Mouse (Mus musculus): ENCODE data around the gene Gm10160. TPM values are rescaled to one million over a fixed set of nuclear protein-coding genes. Genes with fewer than 3 reads are reported as not detected.

Gene Gm10160
- not detected for polyA plus RNA-seq (2017; shearing (Covaris generic))

- ATAC-seq = no peak
Observed at GRCm38 (mm10) chr7:81855694-81856093, at the start of gene Gm10160. Gene Gm10160, minus strand, starts transcription at chr7:81855794.

DNA sequence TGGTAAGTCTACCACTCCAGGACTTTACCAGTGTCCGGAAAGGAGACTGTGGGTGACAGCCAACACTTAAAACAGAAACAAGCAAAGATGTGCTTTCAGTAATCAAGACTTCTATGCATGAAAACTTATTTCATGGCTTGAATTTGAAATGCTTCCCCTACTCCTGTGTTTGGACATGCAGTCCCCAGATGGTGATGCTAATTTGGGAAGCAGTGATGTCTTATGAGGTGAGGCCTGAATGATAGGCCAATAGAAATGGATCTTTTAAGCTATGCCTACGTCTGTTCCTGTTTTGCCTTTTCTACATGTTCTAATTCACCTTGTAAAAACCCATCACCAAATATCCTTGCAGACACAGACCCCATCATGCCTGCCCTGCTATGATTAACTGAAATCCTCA is 49.3 kb upstream of the Gm10160 start:
- no peak for ATAC-seq

- ATAC-seq = no peak
Observed at GRCm38 (mm10) chr7:81904094-81904493, 48.5 kb upstream of the Gm10160 start.

GRCm38 (mm10) chr7:81899361-81899760 is 43.8 kb upstream of the Gm10160 start:
- ATAC-seq = no peak

DNA sequence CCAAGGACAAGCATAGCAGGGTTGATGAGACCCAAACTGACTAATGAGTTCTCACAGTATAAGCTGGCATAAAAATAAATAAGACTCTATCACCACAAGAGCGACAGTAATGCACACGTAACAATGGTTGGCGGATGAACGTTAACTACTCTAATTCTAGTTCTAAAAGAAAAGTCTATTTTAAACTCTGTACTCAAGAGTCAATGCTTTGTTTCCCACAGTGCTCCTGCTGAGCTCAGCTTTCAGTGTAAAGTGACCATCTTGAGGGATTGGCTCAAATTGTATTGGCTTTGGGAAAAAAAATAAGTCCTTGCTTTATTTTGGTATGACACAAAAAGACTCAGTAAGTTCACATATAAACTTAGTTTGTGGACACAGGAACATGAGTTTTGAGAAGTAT is 29.5 kb upstream of the Gm10160 start:
- ATAC-seq = no peak

DNA sequence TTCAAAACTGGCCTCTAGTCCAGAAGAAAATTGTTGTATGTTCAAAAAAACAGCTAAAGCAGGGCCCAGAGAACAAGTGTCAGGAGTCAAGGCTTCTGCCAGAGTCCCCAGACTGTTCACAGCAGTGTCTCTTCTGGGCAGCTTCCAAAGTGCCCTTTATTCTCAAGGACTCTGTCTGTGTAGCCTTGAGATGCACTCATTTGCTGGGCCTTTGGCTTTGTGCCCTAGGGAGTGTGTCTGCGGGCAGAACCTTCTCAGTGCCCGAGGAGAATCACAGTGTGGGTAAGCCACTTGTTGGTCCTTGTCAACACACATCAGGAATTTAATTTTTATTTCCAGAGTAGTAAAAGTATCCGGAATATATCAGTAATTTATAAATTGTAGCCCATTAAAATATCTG is 26.0 kb upstream of the Gm10160 start:
- no peak for ATAC-seq

- no peak for ATAC-seq
Observed at GRCm38 (mm10) chr7:81880797-81881196, 25.2 kb upstream of the Gm10160 start.

DNA sequence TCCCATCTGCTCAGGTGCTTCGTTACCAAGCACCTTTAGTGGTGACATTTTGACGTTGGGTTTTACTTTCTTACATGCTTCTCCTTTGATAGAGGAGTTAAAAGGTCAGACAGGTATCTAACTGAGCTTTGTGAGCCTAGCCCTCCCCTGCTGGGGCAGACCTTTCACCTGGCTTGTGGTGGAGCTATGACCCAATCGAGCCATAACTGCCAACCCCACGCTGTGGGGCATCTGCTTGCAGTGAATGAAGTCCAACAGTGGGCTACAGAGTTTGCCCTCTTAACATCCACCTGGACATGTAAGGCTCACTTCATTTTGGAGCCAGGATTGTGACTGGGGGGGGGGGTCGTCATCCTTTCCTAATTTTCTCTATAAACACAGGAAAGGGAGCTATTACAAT is 24.7 kb upstream of the Gm10160 start:
- no peak for ATAC-seq

GRCm38 (mm10) chr7:81875372-81875771 is 19.8 kb upstream of the Gm10160 start:
- no peak for ATAC-seq

DNA sequence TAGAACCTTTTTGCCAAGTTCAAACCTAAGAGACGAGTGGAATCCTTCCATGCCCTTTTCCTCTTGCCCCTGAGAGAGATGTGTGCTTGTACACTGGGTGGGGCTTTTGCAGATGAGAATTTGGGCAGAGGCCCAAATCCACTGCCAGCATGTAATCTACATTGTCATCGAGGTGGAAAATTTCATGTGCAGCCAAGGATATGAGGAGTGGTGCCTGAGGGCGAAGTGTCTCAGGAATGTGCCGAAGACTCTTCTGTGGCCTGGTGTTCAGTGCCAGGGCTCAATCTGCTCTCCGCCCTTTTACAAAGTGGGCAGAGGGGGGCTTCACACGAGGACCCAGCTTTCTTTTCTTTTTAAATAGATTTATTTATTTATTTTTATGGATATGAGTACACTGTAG is 19.0 kb upstream of the Gm10160 start:
- ATAC-seq = no peak

- no peak for ATAC-seq
Observed at GRCm38 (mm10) chr7:81873807-81874206, 18.2 kb upstream of the Gm10160 start.

DNA sequence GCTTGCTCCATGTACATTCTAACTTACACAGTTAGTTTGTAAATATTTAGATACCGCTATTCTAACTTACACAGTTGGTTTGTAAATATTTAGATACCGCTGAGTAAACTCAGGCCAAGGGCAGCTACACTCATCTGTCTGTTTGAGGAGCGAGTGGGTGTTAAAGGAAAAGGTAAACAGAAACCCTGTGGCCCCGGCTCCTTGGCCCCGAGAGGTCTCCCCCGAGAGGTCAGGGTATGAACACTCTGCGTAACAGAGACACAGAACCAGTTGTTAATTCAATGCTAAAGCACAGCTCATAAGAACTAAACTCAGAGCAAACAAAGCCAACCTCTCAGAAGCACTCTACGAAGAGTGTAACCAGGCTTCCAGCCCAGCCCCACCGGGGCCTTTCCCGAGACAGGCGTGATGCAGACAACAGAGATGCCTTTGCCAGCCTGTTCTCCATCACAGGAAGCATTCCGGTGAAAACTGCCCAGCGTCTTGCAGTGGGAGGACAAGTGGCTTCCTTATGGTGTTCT is 17.0 kb upstream of the Gm10160 start:
- ATAC-seq = no peak

GRCm38 (mm10) chr7:81868158-81868557 is 12.6 kb upstream of the Gm10160 start:
- peak; percentile 55 for ATAC-seq

DNA sequence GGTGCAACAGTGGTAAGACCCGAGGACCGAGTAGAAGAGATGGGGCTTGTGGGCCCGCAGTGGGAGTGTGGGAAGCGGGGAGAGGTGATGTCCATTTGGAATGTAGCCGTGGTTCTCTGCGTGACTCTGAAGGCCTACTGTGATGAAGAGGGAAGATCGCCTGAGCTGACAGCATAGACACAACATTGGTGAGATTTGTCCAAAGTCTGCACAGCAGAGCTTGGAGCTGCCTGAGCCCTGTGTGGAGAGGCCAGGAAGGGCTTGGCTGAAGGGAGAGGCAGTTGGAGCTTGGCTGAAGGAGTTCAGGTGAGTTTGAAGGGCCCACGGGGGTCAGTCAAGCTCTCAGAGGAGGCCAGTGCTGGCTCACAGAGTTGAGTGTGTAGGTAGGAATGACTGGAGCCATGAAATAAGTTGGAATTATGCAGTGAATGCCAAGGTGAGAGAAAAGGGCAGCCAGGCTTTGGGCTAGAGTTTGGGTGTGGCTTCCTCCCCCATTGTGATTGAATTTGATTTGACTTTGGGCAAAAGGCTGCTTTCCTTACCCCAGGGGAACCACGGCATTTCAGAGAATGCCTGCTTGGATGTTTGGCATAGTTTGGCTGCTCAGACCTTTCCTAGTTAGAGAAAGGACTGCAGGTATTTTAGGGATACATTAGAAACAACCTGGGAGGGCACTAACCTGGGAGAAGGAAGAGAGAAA is 11.8 kb upstream of the Gm10160 start:
- no peak for ATAC-seq

DNA sequence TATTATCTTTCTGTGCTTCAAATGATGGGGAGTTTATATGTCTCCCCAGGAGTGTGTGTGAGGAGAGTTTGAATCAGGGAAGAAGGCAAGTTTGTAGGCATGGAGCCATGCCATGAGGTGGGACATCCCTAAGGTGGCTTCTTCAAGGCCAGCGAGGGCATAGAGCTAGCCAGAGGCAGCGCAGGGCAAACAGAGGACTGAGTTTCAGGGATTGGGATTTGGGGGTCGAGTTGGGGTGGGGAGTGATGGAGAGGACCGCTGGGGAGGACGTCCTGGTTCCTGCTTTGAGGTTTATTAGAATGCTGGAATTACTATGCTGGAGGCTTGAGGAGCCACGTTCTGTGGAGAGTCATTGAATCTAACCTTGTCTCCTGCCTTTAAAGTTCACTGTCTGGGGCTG is 10.3 kb upstream of the Gm10160 start:
- ATAC-seq = no peak

DNA sequence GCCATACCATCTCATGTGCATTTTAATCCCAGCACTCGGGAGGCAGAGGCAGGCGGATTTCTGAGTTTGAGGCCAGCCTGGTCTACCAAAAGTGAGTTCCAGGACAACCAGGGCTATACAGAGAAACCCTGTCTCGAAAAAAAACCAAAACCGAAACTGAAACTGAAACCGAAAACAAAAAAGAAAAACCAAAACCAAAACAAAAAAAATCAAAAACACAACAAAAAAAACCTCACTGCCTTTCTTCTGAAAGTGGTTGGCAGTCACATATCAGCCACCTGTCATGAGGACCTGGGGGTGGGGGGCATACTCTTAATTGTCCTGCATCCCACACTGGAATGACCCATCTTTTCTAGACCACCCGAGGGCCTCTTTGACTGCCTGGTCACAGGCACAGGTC is 9.0 kb upstream of the Gm10160 start:
- ATAC-seq = no peak

GRCm38 (mm10) chr7:81862587-81863583 is 7.3 kb upstream of the Gm10160 start:
- peak; percentile 93 for ATAC-seq

DNA sequence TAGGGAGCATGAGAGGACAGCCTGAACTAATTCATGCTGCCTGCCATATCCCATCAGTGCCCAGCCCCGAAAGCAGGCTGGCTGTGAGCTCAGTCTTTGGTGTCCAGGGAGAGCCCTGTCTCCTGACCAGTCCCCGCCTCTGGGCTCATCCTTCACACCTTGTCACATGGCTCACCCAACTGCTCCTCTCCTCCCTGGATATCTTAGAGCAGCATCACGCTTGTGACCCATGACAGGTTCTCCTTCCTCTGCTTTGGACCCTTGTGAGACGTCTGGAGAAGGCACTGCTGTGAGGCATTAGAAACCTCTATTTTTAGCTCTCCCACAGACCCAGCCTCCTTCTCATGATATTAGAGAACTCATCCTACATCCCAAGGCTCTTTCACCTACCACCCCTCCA is 6.3 kb upstream of the Gm10160 start:
- no peak for ATAC-seq

DNA sequence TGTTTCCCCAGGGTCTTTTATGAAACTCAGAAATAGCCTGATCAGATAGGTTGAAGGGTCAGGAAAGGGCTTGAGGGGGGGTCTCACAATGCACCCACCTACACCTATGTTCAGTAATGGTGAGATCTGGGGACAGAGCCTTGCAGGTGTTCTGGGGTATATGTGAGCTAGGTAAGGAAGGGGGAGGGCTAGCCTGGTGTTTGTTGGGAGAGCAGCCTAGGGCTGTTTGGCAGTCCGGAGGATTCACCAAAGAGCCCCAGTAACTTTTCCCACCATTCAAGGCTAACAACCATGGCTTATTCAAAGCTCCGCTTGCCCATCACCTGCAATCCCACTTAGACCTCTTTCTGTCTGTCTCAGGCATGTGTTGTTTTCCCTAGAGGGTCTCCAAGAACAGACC is 5.9 kb upstream of the Gm10160 start:
- no peak for ATAC-seq

DNA sequence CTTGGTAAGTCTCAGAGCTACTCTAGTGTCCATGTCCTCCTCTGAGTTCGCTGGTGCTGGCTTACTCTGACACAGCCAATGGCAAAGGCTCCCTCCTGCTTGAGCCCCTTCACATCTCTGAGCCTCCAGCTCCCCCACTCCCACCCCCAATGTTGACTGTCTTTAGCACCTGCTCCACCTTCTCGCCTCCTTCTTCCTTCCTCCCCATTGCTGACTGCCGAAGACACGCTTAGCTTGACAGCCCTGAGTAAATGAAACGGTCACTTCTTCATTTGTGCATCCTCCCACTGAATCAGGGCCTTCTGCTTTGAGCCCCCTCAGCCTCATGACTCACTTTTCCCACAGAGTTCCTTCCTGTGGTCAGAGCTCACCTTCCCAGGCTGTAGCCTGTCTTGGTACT is 5.4 kb upstream of the Gm10160 start:
- ATAC-seq = no peak

- ATAC-seq = no peak
Observed at GRCm38 (mm10) chr7:81860071-81860470, 4.5 kb upstream of the Gm10160 start.

DNA sequence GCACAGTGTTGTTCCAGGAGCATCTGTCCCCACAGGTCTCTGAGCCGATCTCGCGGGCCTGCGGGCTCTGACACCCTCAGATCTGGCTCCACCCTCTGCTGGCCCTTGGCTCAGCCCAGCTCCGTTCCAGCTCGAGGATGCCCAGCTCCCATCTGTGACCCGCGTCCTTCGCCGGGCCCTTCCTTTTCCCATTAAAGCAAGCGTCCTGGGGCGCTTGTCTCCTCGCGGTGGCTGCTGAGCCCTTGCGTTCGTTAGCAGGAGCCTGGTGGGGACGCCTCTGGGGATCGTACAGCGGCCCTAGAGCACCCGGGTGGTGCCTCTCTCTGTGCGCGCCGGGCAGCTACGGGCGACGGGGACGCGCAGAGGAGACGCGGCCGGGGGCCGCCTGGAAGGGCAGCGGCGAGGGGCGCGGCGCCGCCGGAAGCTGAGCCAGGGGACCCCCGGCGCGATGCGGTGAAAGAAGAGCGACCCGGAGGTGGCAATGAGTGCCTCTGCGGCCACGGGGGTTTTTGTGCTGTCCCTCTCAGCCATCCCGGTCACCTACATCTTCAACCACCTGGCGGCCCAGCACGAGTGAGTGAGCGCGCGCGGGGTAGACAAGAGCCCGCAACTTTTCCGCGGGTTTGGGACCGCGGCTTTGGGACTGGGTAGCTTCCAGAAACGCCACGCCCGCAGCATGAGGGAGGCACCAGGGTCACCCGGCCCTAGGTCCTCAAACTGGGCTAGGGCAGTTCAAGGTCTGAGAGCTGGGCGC is 3.6 kb upstream of the Gm10160 start, which contains the start of gene Tm6sf1:
Gene Tm6sf1, plus strand, starts transcription at position 34 of the 754 bp plus-strand sequence.
- ATAC-seq = no peak

- no peak for ATAC-seq
Observed at GRCm38 (mm10) chr7:81858236-81858635, 2.6 kb upstream of the Gm10160 start.

Data from activated CD4-positive, CD25-positive, alpha-beta regulatory T cell, adult 4 months (primary cell).